Mouse (Mus musculus): ENCODE measurements around the gene Fam92b. TPM values are rescaled to one million over a fixed set of nuclear protein-coding genes. Genes with fewer than 3 reads are reported as not detected.

Gene Fam92b
- polyA plus RNA-seq, 1 experiment from 2014 or later = 0.86 TPM

DNA sequence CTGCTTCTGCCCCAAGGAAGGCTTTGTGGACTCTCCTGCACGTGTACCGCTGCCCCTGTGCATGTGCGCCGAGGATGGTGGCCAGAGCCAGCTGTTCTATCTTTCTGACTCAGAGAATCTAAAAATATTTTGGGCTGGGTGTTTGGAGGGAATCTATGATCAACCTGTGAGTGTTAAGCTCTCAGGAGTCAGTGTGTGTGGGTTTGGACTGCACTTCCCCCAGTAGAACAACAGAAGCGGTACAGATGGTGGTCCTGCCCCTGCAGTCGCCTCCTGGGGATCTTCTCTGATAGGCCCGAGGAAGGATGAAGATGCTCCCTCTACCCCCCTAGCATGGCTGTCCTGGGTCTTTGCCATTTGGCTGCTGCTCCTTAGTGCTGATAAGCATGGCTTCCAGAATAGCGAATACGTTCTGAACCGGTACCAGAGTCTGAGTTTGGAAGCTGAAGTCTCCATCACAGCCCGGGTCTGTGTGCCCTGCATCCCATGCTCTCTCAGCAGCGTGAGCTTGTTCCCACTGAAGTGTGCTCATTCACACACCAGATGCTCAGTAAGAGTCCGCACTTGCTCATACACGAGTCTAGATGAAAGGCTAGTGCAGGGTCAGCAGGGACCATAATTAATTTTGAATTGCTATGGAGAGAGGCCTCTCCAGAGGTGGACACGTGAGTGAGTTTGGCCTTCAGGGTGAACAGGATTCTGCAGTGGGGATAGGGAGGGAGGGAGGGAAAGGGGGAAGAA is 33.2 kb downstream of the Fam92b start:
- Histone ChIP-seq H3K9me3 (no peaks in the 10 kb centered on the region), H3K27me3 (replicated peaks; ENCODE audit: low read depth, poor library complexity, severe bottlenecking) (peaks cover 4% of the 10 kb centered on the region), H3K36me3 (replicated peaks) (no peaks in the 10 kb centered on the region), H3K4me1 (peaks cover 18% of the 10 kb centered on the region), H3K27ac (replicated peaks) (peak overlapping the region; percentile 57), H3K4me3 (no peak overlapping the region)
- WGBS = 69% methylated on average over 15 of the region's 15 CpGs
- no peak for DNase-seq (ENCODE audit: low spot score)

DNA sequence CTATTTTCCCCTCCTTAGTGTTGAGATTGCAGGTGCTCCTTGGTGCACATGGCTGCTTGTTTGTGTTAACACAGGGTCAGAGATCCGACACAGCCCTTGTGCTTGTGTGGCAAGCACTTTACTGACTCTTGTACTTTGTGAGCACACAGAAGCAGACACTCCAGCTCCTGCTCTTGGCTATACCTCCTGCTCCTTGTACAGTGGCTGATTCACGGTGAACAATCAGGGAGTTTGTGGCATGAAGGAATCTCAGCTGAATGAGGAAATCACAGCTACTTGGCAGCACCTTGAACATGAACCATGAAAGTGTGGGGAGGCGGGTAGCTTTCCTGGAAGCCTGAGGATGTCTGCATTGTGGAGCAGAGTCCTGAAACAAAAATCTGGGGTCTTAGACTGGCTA is 36.5 kb downstream of the Fam92b start:
- Histone ChIP-seq H3K36me3 (replicated peaks) (no peaks in the 10 kb centered on the region), H3K4me3 (no peak overlapping the region), H3K27me3 (replicated peaks; ENCODE audit: low read depth, poor library complexity, severe bottlenecking) (peaks cover 10% of the 10 kb centered on the region), H3K4me1 (peaks cover 22% of the 10 kb centered on the region), H3K9me3 (no peaks in the 10 kb centered on the region), H3K27ac (replicated peaks) (no peak overlapping the region)
- DNase-seq (ENCODE audit: low spot score) = no peak
- 79% methylated on average over 3 of the region's 3 CpGs for WGBS

DNA sequence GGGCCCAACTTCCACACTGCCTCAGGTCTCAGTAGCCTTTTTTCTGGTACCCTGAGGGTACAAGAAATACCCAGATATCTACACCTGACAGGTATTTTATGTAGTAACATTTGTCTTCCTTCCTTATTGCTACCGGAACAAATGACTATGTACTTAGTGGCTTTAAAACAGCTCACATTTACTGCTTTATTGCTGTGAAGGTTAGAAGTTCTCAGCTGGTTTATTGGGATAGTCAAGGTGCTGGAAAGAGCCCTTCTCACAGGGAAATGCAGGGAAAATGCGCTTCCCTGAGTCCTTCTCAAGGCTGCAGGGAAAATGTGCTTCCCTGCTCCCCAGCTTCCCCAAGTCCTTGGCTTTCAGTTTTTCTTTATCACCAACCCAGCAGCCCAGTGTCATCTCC is 38.3 kb downstream of the Fam92b start:
- H3K36me3 ChIP-seq (replicated peaks) = no peaks in the 10 kb centered on the region
- DNase-seq (ENCODE audit: low spot score) = no peak
- WGBS = 91% methylated on average over 2 of the region's 2 CpGs
- no peak overlapping the region for H3K27ac ChIP-seq (replicated peaks)
- H3K27me3 ChIP-seq (replicated peaks; ENCODE audit: low read depth, poor library complexity, severe bottlenecking) = peaks cover 10% of the 10 kb centered on the region
- H3K4me1 ChIP-seq = peaks cover 9% of the 10 kb centered on the region
- no peaks in the 10 kb centered on the region for H3K9me3 ChIP-seq
- no peak overlapping the region for H3K4me3 ChIP-seq

DNA sequence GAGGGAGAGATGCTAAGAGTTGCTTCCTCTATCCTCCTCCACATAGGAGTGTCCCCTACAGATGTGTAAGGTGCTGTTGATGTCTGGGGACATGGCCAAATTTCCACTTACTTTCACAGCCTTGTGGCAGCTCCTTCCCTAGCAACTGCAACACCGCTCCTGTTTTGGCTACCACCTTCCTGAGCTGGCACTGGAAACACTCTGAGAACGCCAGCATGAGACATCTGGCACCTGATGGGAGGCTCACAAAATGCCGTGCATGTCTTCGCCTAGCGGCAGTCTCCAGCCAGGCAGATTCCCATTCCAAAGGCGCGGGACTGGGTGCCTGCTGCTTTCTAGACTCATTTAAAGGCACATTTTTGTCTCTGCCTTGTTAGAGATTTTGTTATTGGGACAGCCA is 40.6 kb downstream of the Fam92b start:
- H3K27me3 ChIP-seq (replicated peaks; ENCODE audit: low read depth, poor library complexity, severe bottlenecking) = peaks cover 20% of the 10 kb centered on the region
- H3K4me1 ChIP-seq = 0 out of 2 replicates have a peak, but pooled peaks cover 5% of the 10 kb centered on the region
- no peak for DNase-seq (ENCODE audit: low spot score)
- H3K9me3 ChIP-seq = no peaks in the 10 kb centered on the region
- H3K4me3 ChIP-seq = no peak overlapping the region
- no peaks in the 10 kb centered on the region for H3K36me3 ChIP-seq (replicated peaks)
- WGBS = 67% methylated on average over 7 of the region's 7 CpGs
- H3K27ac ChIP-seq (replicated peaks) = no peak overlapping the region

DNA sequence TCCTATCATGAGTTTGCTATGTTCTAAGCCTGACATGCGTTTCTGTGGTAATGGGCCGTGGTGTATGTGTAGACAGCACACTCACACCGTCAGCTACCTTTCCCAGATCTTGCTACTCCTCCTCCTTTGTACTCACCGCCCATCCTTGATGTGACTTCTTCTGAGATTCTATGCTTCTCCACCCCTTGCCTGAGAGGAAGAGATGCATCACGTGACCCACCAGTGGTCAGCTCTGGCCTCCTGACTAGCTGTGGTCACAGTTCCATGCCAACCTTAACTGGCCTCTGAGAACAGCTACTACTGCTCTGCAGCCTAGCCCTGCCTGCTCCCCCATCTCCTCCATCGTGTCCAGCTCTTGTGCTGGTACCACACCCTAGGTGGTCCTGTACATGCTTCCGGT is 41.6 kb downstream of the Fam92b start:
- WGBS = 89% methylated on average over 7 of the region's 7 CpGs
- Histone ChIP-seq H3K4me1 (peaks cover 10% of the 10 kb centered on the region; the same call in 1 of the 2 replicates), H3K27ac (replicated peaks) (no peak overlapping the region), H3K9me3 (no peaks in the 10 kb centered on the region), H3K4me3 (no peak overlapping the region), H3K27me3 (replicated peaks; ENCODE audit: low read depth, poor library complexity, severe bottlenecking) (peaks cover 20% of the 10 kb centered on the region), H3K36me3 (replicated peaks) (no peaks in the 10 kb centered on the region)
- no peak for DNase-seq (ENCODE audit: low spot score)

DNA sequence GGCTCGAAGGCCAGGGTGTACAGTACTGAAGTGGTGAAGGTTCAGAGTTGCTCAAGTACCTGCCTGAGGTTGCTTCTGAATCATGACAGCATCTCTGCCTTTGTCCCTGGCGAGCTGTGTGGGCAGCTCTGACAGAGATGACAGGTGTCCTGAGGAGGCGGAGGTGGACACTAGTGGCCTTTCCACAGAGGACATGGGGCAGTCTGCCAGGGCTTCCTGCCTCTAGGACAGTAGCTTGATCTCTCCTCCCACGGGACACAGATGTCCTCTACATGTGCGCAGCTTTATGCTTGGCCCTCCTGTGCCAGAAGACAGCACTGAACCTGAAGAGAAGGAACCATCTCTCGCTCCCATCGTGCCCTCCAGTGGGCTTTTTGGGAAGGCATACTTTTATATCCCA is 44.1 kb downstream of the Fam92b start:
- Histone ChIP-seq H3K9me3 (no peaks in the 10 kb centered on the region), H3K4me1 (peaks cover 26% of the 10 kb centered on the region), H3K4me3 (no peak overlapping the region), H3K36me3 (replicated peaks) (no peaks in the 10 kb centered on the region), H3K27ac (replicated peaks) (no peak overlapping the region), H3K27me3 (replicated peaks; ENCODE audit: low read depth, poor library complexity, severe bottlenecking) (peaks cover 11% of the 10 kb centered on the region)
- DNase-seq (ENCODE audit: low spot score) = no peak
- 81% methylated on average over 7 of the region's 7 CpGs for WGBS

DNA sequence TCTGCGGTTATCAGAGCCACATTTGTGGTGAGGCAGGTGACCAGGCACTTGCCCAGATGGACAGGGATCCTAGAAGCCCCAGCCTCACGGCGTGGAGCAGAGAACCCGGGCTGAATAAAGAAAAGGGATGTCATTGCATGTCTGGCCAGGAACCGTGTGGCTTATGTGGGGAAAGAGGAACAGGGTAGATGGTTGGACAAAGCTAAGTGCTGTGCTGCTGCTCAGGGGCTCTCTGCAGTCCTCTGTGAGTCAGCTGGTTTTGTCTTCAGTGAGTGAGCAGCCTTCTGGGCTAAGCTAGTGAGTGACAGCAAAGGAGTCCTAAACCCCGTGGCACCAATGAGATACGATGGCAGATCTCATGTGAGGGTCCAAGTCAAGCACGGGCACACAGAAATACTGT is 46.1 kb downstream of the Fam92b start:
- 89% methylated on average over 8 of the region's 8 CpGs for WGBS
- no peak overlapping the region for H3K4me3 ChIP-seq
- no peaks in the 10 kb centered on the region for H3K36me3 ChIP-seq (replicated peaks)
- peaks cover 24% of the 10 kb centered on the region for H3K27me3 ChIP-seq (replicated peaks; ENCODE audit: low read depth, poor library complexity, severe bottlenecking)
- no peaks in the 10 kb centered on the region for H3K9me3 ChIP-seq
- peaks cover 37% of the 10 kb centered on the region for H3K4me1 ChIP-seq
- no peak overlapping the region for H3K27ac ChIP-seq (replicated peaks)
- no peak for DNase-seq (ENCODE audit: low spot score)

DNA sequence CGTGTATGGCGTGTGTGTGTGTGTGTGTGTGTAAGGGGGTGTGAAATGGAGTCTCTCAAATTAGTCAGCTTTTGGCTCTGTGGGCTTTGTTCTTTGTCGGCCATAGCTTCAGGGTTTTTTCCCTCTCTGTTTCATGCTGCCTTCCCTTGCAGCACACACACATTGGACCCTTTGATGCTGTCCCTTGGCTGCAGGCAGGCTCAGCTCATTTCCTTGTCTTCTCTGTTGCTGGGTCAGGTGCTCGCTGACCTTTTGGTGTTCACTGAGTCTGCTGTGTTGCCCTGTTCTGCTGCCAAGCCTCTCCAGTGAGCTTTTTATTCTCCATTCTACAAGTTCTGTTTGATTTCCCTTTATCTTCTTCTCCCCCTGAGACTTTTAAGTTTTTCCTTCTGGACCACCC is 47.7 kb downstream of the Fam92b start:
- 33% methylated on average over 4 of the region's 4 CpGs for WGBS
- Histone ChIP-seq H3K36me3 (replicated peaks) (no peaks in the 10 kb centered on the region), H3K4me1 (peaks cover 51% of the 10 kb centered on the region), H3K9me3 (no peaks in the 10 kb centered on the region), H3K27ac (replicated peaks) (peak overlapping the region; percentile 44; the same call in 1 of the 2 replicates), H3K4me3 (no peak overlapping the region), H3K27me3 (replicated peaks; ENCODE audit: low read depth, poor library complexity, severe bottlenecking) (peaks cover 29% of the 10 kb centered on the region)
- peak; percentile 42 for DNase-seq (ENCODE audit: low spot score)

DNA sequence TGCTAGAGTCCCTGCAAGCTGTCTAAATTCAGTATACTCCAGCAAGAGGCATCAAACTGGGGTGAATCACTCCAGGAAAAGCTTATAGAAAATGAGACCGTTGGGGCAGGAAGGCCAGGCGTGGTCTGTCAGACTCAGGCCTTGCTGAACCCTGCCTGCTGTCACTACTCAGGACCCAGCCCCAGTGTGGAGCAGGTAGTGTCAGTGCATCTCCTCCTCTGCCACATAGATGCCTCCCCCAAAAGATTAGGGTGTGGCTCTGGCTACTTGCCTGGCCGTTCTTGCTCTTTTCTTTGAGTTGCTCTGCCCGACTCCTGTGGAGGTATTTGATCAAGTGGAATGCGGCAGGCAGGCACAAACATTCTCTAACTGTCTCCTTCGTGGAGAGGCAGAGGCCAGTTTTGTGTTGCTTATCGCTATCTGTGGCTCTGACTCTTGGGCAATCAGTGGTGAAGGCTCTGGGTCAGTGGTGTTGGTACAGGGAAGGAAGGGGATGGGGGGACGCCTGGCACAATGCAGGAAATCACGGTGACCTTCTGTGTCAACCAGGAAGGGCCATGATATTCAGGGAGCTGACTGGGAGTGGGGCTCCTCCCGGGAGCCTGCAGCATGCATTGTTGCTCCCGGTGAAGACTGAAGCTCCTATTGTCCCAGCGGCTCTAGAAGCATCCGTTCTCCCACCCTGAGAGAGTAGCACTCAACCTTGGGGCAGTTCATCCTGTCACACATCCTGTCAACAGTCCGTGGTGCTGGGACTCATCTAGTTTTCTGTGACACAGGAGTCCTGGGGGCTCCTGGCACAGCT is 50.7 kb downstream of the Fam92b start:
- H3K4me1 ChIP-seq = peaks cover 58% of the 10 kb centered on the region
- peaks cover 19% of the 10 kb centered on the region for H3K27me3 ChIP-seq (replicated peaks; ENCODE audit: low read depth, poor library complexity, severe bottlenecking)
- 0 out of 2 replicates have a peak overlapping the region, but pooled peaks have one; percentile 21 for H3K27ac ChIP-seq (replicated peaks)
- no peaks in the 10 kb centered on the region for H3K9me3 ChIP-seq
- 26% methylated on average over 14 of the region's 14 CpGs for WGBS
- H3K4me3 ChIP-seq = no peak overlapping the region
- H3K36me3 ChIP-seq (replicated peaks) = no peaks in the 10 kb centered on the region
- no peak for DNase-seq (ENCODE audit: low spot score)

DNA sequence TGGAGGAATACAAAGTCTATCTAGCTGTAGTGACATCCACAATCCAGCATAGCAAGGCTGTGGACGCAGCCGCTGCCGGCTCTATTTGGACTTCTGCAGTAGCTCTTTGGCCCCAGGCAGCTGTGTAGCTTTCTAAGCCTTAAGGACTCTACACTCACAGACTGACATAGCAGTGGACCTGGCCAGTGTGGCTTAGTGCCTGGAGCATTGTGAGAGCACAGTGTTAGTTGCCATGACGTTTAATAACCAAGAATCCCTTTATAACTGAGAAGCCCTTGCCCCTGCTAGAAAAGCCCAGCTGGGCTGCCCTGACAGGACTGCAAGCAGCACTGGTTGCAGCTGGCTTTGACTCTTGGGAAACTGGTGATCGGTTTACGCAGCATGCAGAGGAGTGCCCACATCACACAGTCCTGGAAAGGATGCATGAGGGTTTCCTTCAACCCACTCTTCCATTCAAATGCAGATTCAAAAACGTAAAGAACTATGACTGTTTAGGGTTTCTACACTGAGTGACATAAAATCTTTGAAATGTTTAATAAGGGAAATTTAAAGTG is 52.4 kb downstream of the Fam92b start:
- DNase-seq (ENCODE audit: low spot score) = no peak
- Histone ChIP-seq H3K4me3 (no peak overlapping the region), H3K4me1 (peaks cover 55% of the 10 kb centered on the region), H3K27ac (replicated peaks) (no peak overlapping the region), H3K27me3 (replicated peaks; ENCODE audit: low read depth, poor library complexity, severe bottlenecking) (peaks cover 27% of the 10 kb centered on the region), H3K36me3 (replicated peaks) (no peaks in the 10 kb centered on the region), H3K9me3 (no peaks in the 10 kb centered on the region)
- 56% methylated on average over 7 of the region's 7 CpGs for WGBS

DNA sequence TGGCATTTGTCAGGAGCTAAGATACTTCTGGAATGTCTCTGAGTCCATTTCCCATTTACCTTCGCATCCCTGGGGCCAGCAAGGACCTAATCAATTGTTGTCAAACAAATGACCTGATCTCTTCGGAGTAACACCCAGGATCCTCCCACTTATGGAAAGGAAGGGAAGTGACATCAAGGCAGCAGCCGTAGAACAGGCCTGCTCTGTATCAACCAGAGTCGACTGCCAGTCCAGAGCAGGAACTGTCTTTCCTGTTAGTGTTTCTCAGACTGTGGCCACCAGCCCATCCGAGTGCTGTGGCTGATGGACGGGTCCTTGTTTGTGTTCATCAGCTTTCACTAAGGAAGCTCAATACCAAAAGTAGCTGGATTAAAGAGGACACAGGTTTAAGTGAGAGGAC is 53.0 kb downstream of the Fam92b start:
- peaks cover 34% of the 10 kb centered on the region for H3K27me3 ChIP-seq (replicated peaks; ENCODE audit: low read depth, poor library complexity, severe bottlenecking)
- no peaks in the 10 kb centered on the region for H3K9me3 ChIP-seq
- no peak overlapping the region for H3K4me3 ChIP-seq
- no peak overlapping the region for H3K27ac ChIP-seq (replicated peaks)
- no peak for DNase-seq (ENCODE audit: low spot score)
- no peaks in the 10 kb centered on the region for H3K36me3 ChIP-seq (replicated peaks)
- H3K4me1 ChIP-seq = peaks cover 48% of the 10 kb centered on the region
- 52% methylated on average over 6 of the region's 6 CpGs for WGBS

DNA sequence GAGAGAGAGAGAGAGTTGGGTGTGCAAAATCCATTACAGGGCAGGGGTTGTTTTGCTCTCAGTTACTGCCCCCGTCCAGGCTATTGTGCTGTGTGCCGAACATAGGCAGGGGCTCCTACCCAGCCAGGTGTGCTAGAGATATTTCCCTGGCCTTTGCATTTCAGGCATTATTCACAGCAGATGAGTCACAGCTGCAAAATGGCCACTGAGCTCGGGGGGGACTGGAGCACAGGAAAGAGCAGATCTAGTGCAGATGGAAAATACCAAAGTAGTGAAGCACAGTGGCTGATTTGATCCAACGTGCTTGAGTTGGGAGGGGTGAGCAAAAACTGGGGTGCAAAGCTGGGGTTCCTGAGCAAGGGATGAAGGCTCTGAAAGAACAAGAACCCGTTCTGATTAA is 56.3 kb downstream of the Fam92b start:
- no peak for DNase-seq (ENCODE audit: low spot score)
- Histone ChIP-seq H3K27ac (replicated peaks) (no peak overlapping the region), H3K4me1 (peaks cover 26% of the 10 kb centered on the region), H3K36me3 (replicated peaks) (no peaks in the 10 kb centered on the region), H3K4me3 (no peak overlapping the region), H3K27me3 (replicated peaks; ENCODE audit: low read depth, poor library complexity, severe bottlenecking) (peaks cover 46% of the 10 kb centered on the region), H3K9me3 (no peaks in the 10 kb centered on the region)
- 75% methylated on average over 5 of the region's 5 CpGs for WGBS

DNA sequence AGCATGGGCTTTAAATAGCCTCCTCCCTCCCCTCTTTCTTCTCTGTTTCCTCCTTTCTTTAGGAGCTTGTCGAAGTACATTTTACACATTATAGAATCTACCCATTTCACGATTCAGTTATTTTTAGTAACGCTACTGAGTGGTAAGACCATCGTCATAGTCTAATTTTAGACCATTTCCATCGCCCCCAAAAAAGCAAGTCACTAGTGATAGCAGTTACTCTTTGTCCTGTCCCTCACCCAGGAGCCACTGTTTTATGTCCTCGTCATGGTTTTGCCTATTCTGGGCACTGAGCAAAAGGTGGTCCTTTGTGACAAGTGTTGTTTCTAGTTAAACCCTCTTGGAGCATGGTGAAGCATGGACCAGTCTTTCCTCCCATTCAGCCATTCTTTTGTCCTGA is 57.3 kb downstream of the Fam92b start:
- peaks cover 18% of the 10 kb centered on the region for H3K4me1 ChIP-seq
- no peaks in the 10 kb centered on the region for H3K36me3 ChIP-seq (replicated peaks)
- H3K27me3 ChIP-seq (replicated peaks; ENCODE audit: low read depth, poor library complexity, severe bottlenecking) = peaks cover 52% of the 10 kb centered on the region
- WGBS = 85% methylated on average over 6 of the region's 6 CpGs
- DNase-seq (ENCODE audit: low spot score) = no peak
- no peak overlapping the region for H3K27ac ChIP-seq (replicated peaks)
- no peak overlapping the region for H3K4me3 ChIP-seq
- H3K9me3 ChIP-seq = no peaks in the 10 kb centered on the region

Data from embryonic facial prominence, embryonic 10.5 days (tissue).